Mouse (Mus musculus) heart, postnatal 0 days (tissue): ENCODE data around the gene Serinc4.

Source experiments
- CTCF ChIP-seq: IDR thresholded peaks from 2 replicates; pipeline ENCODE4 v1.5.1; 2016; ENCODE audit warnings: antibody characterized with exemption, control low read depth, low read depth
- EP300 ChIP-seq: IDR thresholded peaks from 2 replicates; pipeline ENCODE4 v1.6.1; 2016; ENCODE audit warnings: antibody characterized with exemption, low read depth

DNA sequence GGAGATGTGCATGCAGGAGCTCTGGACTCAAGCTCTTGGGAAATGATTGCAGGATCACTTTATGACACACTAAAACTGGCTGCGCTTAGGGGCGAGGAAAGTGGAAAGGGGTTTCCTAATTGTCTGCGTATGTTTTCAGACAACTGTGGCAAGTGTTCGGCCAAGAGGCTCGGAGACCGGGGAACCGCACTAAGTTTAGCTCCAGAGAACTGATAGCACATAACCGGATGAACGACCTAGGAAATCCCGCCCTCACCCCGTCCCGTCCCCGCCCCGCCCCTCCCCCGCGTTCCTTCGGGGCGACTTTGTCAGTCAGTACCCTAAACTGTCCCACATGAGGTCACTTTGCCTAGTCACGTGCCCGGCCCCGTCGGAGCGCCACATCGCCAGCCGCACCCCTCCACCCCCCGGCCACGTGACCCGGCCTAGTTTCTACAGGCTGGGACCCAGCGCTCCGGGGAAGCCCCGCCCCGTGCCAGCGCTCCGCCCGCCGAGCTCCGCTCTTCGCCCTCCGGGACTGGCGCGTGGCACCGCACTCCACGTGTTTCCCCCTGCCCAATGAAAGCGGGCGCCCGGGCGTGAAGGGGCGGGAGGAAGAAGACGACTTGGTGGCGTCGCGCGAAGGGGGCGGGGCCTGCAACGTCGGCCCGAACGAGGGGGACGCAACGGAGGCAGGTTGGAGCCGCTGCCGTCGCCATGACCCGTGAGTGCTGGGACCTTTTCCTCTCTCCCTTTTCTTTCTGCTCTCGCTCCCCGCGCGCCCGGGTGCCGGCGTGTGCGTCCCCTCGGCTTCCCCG is 7.6 kb downstream of the Serinc4 start, which contains the start of gene Serf2:
- TF ChIP-seq EP300: peak; percentile 67
- no peak for TF ChIP-seq CTCF
